Mouse (Mus musculus): ENCODE results near the gene Pgd. TPM values are rescaled to one million over a fixed set of nuclear protein-coding genes. Genes with fewer than 3 reads are reported as not detected.
"Not testable (repeated sequence)": the region's sequence is repeated elsewhere in the genome, so short reads cannot be mapped to it uniquely, and the experiment has no call there.

The Pgd gene
- polyA plus RNA-seq (2017; shearing (Covaris generic)) = 10 to 100 TPM; 41.3 to 86.4 TPM

GRCm38 (mm10) chr4:149166215-149166946 lies at the start of gene Pgd:
Gene Pgd (minus strand): TSS chr4:149166771.
- peak; percentile 98 for ATAC-seq

- no peak for ATAC-seq
Measured at GRCm38 (mm10) chr4:149215982-149216381, 49.4 kb upstream of the Pgd start.

GRCm38 (mm10) chr4:149215397-149215796 lies 48.8 kb upstream of the Pgd start:
- ATAC-seq = no peak

GRCm38 (mm10) chr4:149214468-149214867 lies 47.9 kb upstream of the Pgd start:
- ATAC-seq = not testable (repeated sequence)

GRCm38 (mm10) chr4:149213466-149213865 lies 46.9 kb upstream of the Pgd start:
- no peak for ATAC-seq

- not testable (repeated sequence) for ATAC-seq
Measured at GRCm38 (mm10) chr4:149211441-149211840, 44.9 kb upstream of the Pgd start.

- ATAC-seq = no peak
Measured at GRCm38 (mm10) chr4:149202467-149202866, 35.9 kb upstream of the Pgd start.

GRCm38 (mm10) chr4:149201110-149201509 lies 34.5 kb upstream of the Pgd start:
- ATAC-seq = no peak

GRCm38 (mm10) chr4:149197180-149197579 lies 30.6 kb upstream of the Pgd start:
- ATAC-seq = no peak

- ATAC-seq = no peak
Measured at GRCm38 (mm10) chr4:149191103-149191502, 24.5 kb upstream of the Pgd start.

- ATAC-seq = no peak
Measured at GRCm38 (mm10) chr4:149188563-149188962, 22.0 kb upstream of the Pgd start.

GRCm38 (mm10) chr4:149182755-149183154 lies 16.2 kb upstream of the Pgd start:
- ATAC-seq = no peak

GRCm38 (mm10) chr4:149182192-149182591 lies 15.6 kb upstream of the Pgd start:
- ATAC-seq = no peak

GRCm38 (mm10) chr4:149179573-149179972 lies 13.0 kb upstream of the Pgd start:
- ATAC-seq = no peak

GRCm38 (mm10) chr4:149179160-149179559 lies 12.6 kb upstream of the Pgd start:
- no peak for ATAC-seq

- ATAC-seq = no peak
Measured at GRCm38 (mm10) chr4:149178328-149178727, 11.8 kb upstream of the Pgd start.

GRCm38 (mm10) chr4:149177046-149177445 lies 10.5 kb upstream of the Pgd start:
- ATAC-seq = no peak

GRCm38 (mm10) chr4:149176645-149177044 lies 10.1 kb upstream of the Pgd start:
- ATAC-seq = no peak

GRCm38 (mm10) chr4:149173661-149174060 lies 7.1 kb upstream of the Pgd start:
- no peak for ATAC-seq

- ATAC-seq = no peak
Measured at GRCm38 (mm10) chr4:149172666-149173065, 6.1 kb upstream of the Pgd start.

- ATAC-seq = no peak
Measured at GRCm38 (mm10) chr4:149172083-149172482, 5.5 kb upstream of the Pgd start.

- ATAC-seq = no peak
Measured at GRCm38 (mm10) chr4:149171581-149171981, 5.0 kb upstream of the Pgd start.

- no peak for ATAC-seq
Measured at GRCm38 (mm10) chr4:149170394-149170931, 3.9 kb upstream of the Pgd start.

- not testable (repeated sequence) for ATAC-seq
Measured at GRCm38 (mm10) chr4:149169926-149170325, 3.4 kb upstream of the Pgd start.

- ATAC-seq = no peak
Measured at GRCm38 (mm10) chr4:149168016-149168415, 1.4 kb upstream of the Pgd start.
